Mouse (Mus musculus) heart, embryonic 15.5 days (tissue): ENCODE results near the gene Atp2b2. TPM values are rescaled to one million over a fixed set of nuclear protein-coding genes. Genes with fewer than 3 reads are reported as not detected.
A peak's percentile ranks its signal among the peaks of the same experiment; 100 is the strongest.
"Not testable (repeated sequence)": the region's sequence is repeated elsewhere in the genome, so short reads cannot be mapped to it uniquely, and the experiment has no call there.

Experiments
- ATAC-seq: fragments of 200-750 bp; cut with Nextera tagmentation; replicated peaks from 2 replicates; pipeline ENCODE4 v1.8.0; 2017; ENCODE audit warnings: low read depth, moderate TSS enrichment; ENCODE audit not compliant: insufficient number of reproducible peaks, insufficient read depth, low FRiP score
- H3K27ac ChIP-seq: fragments of 300-500 bp; sonication (generic); 2 replicates; pipeline ENCODE4 v1.5.1; 2015; ENCODE audit warnings: mild to moderate bottlenecking, inconsistent platforms
- H3K27me3 ChIP-seq: fragments of 300-500 bp; sonication (generic); 2 replicates; pipeline ENCODE4 v1.6.1; 2015; ENCODE audit warnings: inconsistent platforms
- H3K36me3 ChIP-seq: fragments of 300-500 bp; sonication (generic); 2 replicates; pipeline ENCODE4 v1.6.1; 2015; ENCODE audit warnings: mild to moderate bottlenecking, inconsistent platforms
- H3K4me1 ChIP-seq: fragments of 300-500 bp; sonication (generic); replicated peaks from 2 replicates; pipeline ENCODE4 v1.6.1; 2015; ENCODE audit warnings: inconsistent platforms
- H3K4me2 ChIP-seq: fragments of 300-500 bp; sonication (generic); 2 replicates; pipeline ENCODE4 v1.6.1; 2015; ENCODE audit warnings: inconsistent platforms, mild to moderate bottlenecking, moderate library complexity
- H3K4me3 ChIP-seq: fragments of 300-500 bp; sonication (generic); 2 replicates; pipeline ENCODE4 v1.5.1; 2015; ENCODE audit warnings: mild to moderate bottlenecking, inconsistent platforms
- H3K9ac ChIP-seq: fragments of 300-500 bp; sonication (generic); 2 replicates; pipeline ENCODE4 v1.6.1; 2015; ENCODE audit warnings: mild to moderate bottlenecking, inconsistent platforms
- H3K9me3 ChIP-seq: fragments of 300-500 bp; sonication (generic); replicated peaks from 2 replicates; pipeline ENCODE4 v1.6.1; 2016; ENCODE audit warnings: inconsistent platforms
- WGBS: fragments of 180-500 bp; shearing (Covaris S2); methylation state at CpG from one replicate; pipeline ENCODE4 v1.1.7; 2015; ENCODE audit warnings: mixed read lengths; 5-methylcytosine and 5-hydroxymethylcytosine counted together
- polyA plus RNA-seq: library from polyadenylated mRNA; unstranded; fragments of >200 nt; fragmentation: Nextera tagmentation; extraction: Ambion mirVana; gene quantifications from 2 replicates; pipeline ENCODE4 v1.2.1, GENCODE M21; 2015

The Atp2b2 gene
- polyA plus RNA-seq, 1 experiment from 2014 or later: 0.09 TPM

- peaks cover 14% of the 10 kb centered on the region for H3K4me1 ChIP-seq
- 6% methylated on average over 41 of the region's 41 CpGs for WGBS
- peak within 1 kb of the TSS; percentile 76 for H3K4me2 ChIP-seq
- peaks cover 4% of the 10 kb centered on the region; the same call in 1 of the 2 replicates for H3K27me3 ChIP-seq
- H3K4me3 ChIP-seq: peak within 1 kb of the TSS; percentile 70
- peak within 1 kb of the TSS; percentile 57 for H3K27ac ChIP-seq
- peak; percentile 63 for ATAC-seq
- H3K9me3 ChIP-seq: no peaks in the 10 kb centered on the region
- peak within 1 kb of the TSS; percentile 76 for H3K9ac ChIP-seq
- H3K36me3 ChIP-seq: peaks cover 11% of the 10 kb centered on the region
Observed at GRCm38 (mm10) chr6:113740236-113741217, 301.9 kb downstream of the Atp2b2 start, which contains the start of gene Sec13. TSS of gene Sec13 (minus strand) at chr6:113740743.

- Histone ChIP-seq H3K36me3 (peaks cover 41% of the 10 kb centered on the region), H3K4me3 (no peak overlapping the region), H3K4me2 (no peak overlapping the region), H3K4me1 (peaks cover 14% of the 10 kb centered on the region), H3K27ac (no peak overlapping the region), H3K9me3 (no peaks in the 10 kb centered on the region), H3K9ac (no peak overlapping the region), H3K27me3 (no peaks in the 10 kb centered on the region)
- ATAC-seq: no peak
- WGBS: 87% methylated on average over 9 of the region's 9 CpGs
Observed at GRCm38 (mm10) chr6:113737318-113738046, 304.9 kb downstream of the Atp2b2 start.

GRCm38 (mm10) chr6:113731296-113731695 is 311.1 kb downstream of the Atp2b2 start:
- Histone ChIP-seq H3K9me3 (no peaks in the 10 kb centered on the region), H3K27me3 (no peaks in the 10 kb centered on the region), H3K4me3 (no peak overlapping the region), H3K27ac (no peak overlapping the region), H3K9ac (no peak overlapping the region), H3K4me1 (no peaks in the 10 kb centered on the region), H3K36me3 (peaks cover 100% of the 10 kb centered on the region), H3K4me2 (no peak overlapping the region)
- ATAC-seq: no peak
- WGBS: 91% methylated on average over 3 of the region's 3 CpGs

- Histone ChIP-seq H3K9me3 (no peaks in the 10 kb centered on the region), H3K27me3 (no peaks in the 10 kb centered on the region), H3K27ac (no peak overlapping the region), H3K9ac (no peak overlapping the region), H3K36me3 (peaks cover 91% of the 10 kb centered on the region), H3K4me1 (no peaks in the 10 kb centered on the region), H3K4me3 (no peak overlapping the region), H3K4me2 (no peak overlapping the region)
- ATAC-seq: no peak
- 83% methylated on average over 7 of the region's 7 CpGs for WGBS
Observed at GRCm38 (mm10) chr6:113728181-113728580, 314.2 kb downstream of the Atp2b2 start.

GRCm38 (mm10) chr6:113721061-113721460 is 321.4 kb downstream of the Atp2b2 start:
- no peak overlapping the region for H3K27ac ChIP-seq
- H3K9ac ChIP-seq: no peak overlapping the region
- H3K4me3 ChIP-seq: no peak overlapping the region
- H3K27me3 ChIP-seq: no peaks in the 10 kb centered on the region
- H3K4me1 ChIP-seq: no peaks in the 10 kb centered on the region
- H3K9me3 ChIP-seq: no peaks in the 10 kb centered on the region
- no peak for ATAC-seq
- H3K4me2 ChIP-seq: no peak overlapping the region
- H3K36me3 ChIP-seq: peaks cover 37% of the 10 kb centered on the region
- 80% methylated on average over 4 of the region's 4 CpGs for WGBS

- Histone ChIP-seq H3K4me1 (no peaks in the 10 kb centered on the region), H3K27me3 (no peaks in the 10 kb centered on the region), H3K4me2 (no peak within 1 kb of the TSS), H3K27ac (no peak within 1 kb of the TSS), H3K9ac (no peak within 1 kb of the TSS), H3K36me3 (peaks cover 36% of the 10 kb centered on the region), H3K9me3 (no peaks in the 10 kb centered on the region), H3K4me3 (no peak within 1 kb of the TSS)
- WGBS: 88% methylated on average over 3 of the region's 3 CpGs
- no peak for ATAC-seq
Observed at GRCm38 (mm10) chr6:113719878-113720277, 322.5 kb downstream of the Atp2b2 start, which contains the start of gene Ghrl. TSS of gene Ghrl (minus strand) at chr6:113719880.

GRCm38 (mm10) chr6:113717541-113717940 is 324.9 kb downstream of the Atp2b2 start:
- Histone ChIP-seq H3K4me1 (no peaks in the 10 kb centered on the region), H3K9me3 (no peaks in the 10 kb centered on the region), H3K27ac (no peak overlapping the region), H3K9ac (no peak overlapping the region), H3K4me3 (no peak overlapping the region), H3K36me3 (peaks cover 46% of the 10 kb centered on the region), H3K27me3 (no peaks in the 10 kb centered on the region), H3K4me2 (no peak overlapping the region)
- WGBS: 91% methylated on average over 3 of the region's 3 CpGs
- ATAC-seq: no peak

GRCm38 (mm10) chr6:113714797-113715196 is 327.6 kb downstream of the Atp2b2 start:
- WGBS: 70% methylated on average over 1 of the region's 1 CpGs
- no peak overlapping the region for H3K4me2 ChIP-seq
- no peak overlapping the region for H3K9ac ChIP-seq
- no peak overlapping the region for H3K27ac ChIP-seq
- H3K4me3 ChIP-seq: no peak overlapping the region
- H3K9me3 ChIP-seq: no peaks in the 10 kb centered on the region
- no peaks in the 10 kb centered on the region for H3K27me3 ChIP-seq
- ATAC-seq: no peak
- no peaks in the 10 kb centered on the region for H3K4me1 ChIP-seq
- H3K36me3 ChIP-seq: peaks cover 67% of the 10 kb centered on the region

- H3K4me3 ChIP-seq: no peak overlapping the region
- H3K9me3 ChIP-seq: no peaks in the 10 kb centered on the region
- H3K36me3 ChIP-seq: peaks cover 73% of the 10 kb centered on the region
- ATAC-seq: no peak
- H3K4me1 ChIP-seq: no peaks in the 10 kb centered on the region
- no peak overlapping the region for H3K4me2 ChIP-seq
- no peak overlapping the region for H3K9ac ChIP-seq
- WGBS: 92% methylated on average over 2 of the region's 2 CpGs
- H3K27ac ChIP-seq: no peak overlapping the region
- no peaks in the 10 kb centered on the region for H3K27me3 ChIP-seq
Observed at GRCm38 (mm10) chr6:113714276-113714675, 328.1 kb downstream of the Atp2b2 start.

- not testable (repeated sequence) for H3K9me3 ChIP-seq, H3K9ac ChIP-seq, H3K4me3 ChIP-seq, H3K4me2 ChIP-seq, H3K27ac ChIP-seq, ATAC-seq, H3K27me3 ChIP-seq, H3K4me1 ChIP-seq
- H3K36me3 ChIP-seq: peaks cover 81% of the 10 kb centered on the region
- WGBS: 89% methylated on average over 5 of the region's 5 CpGs
Observed at GRCm38 (mm10) chr6:113713389-113713788, 329.0 kb downstream of the Atp2b2 start.

- Histone ChIP-seq H3K9me3 (no peaks in the 10 kb centered on the region), H3K4me2 (no peak overlapping the region), H3K36me3 (peaks cover 88% of the 10 kb centered on the region), H3K4me1 (no peaks in the 10 kb centered on the region), H3K27ac (no peak overlapping the region), H3K9ac (no peak overlapping the region), H3K4me3 (no peak overlapping the region), H3K27me3 (no peaks in the 10 kb centered on the region)
- no peak for ATAC-seq
- 86% methylated on average over 3 of the region's 3 CpGs for WGBS
Observed at GRCm38 (mm10) chr6:113712718-113713117, 329.7 kb downstream of the Atp2b2 start.
